Mouse (Mus musculus) intestine, embryonic 15.5 days (tissue): Measurements from ENCODE around the gene Btbd9. TPM values are rescaled to one million over a fixed set of nuclear protein-coding genes. Genes with fewer than 3 reads are reported as not detected.

Experiments
- ATAC-seq: fragments of 200-750 bp; cut with Nextera tagmentation; 2 replicates; pipeline ENCODE4 v1.8.0; 2017; ENCODE audit warnings: moderate TSS enrichment, moderate library complexity
- H3K27ac ChIP-seq: fragments of 300-500 bp; sonication (generic); 2 replicates; pipeline ENCODE4 v1.5.1; 2015; ENCODE audit warnings: mild to moderate bottlenecking, inconsistent platforms
- H3K27me3 ChIP-seq: fragments of 300-500 bp; sonication (generic); replicated peaks from 2 replicates; pipeline ENCODE4 v1.6.1; 2015; ENCODE audit warnings: inconsistent platforms
- H3K36me3 ChIP-seq: fragments of 300-500 bp; sonication (generic); 2 replicates; pipeline ENCODE4 v1.6.1; 2015; ENCODE audit warnings: inconsistent platforms
- H3K4me1 ChIP-seq: fragments of 300-500 bp; sonication (generic); replicated peaks from 2 replicates; pipeline ENCODE4 v1.6.1; 2015; ENCODE audit warnings: inconsistent platforms
- H3K4me2 ChIP-seq: fragments of 300-500 bp; sonication (generic); replicated peaks from 2 replicates; pipeline ENCODE4 v1.6.1; 2015; ENCODE audit warnings: mild to moderate bottlenecking, inconsistent platforms
- H3K4me3 ChIP-seq: fragments of 300-500 bp; sonication (generic); replicated peaks from 2 replicates; pipeline ENCODE4 v1.5.1; 2015; ENCODE audit warnings: inconsistent platforms
- H3K9ac ChIP-seq: fragments of 300-500 bp; sonication (generic); 2 replicates; pipeline ENCODE4 v1.6.1; 2015; ENCODE audit warnings: inconsistent platforms
- H3K9me3 ChIP-seq: fragments of 300-500 bp; sonication (generic); 2 replicates; pipeline ENCODE4 v1.6.1; 2016; ENCODE audit warnings: inconsistent platforms
- WGBS: fragments of 180-500 bp; shearing (Covaris S2); methylation state at CpG from one replicate; pipeline ENCODE4 v1.1.7; 2015; 5-methylcytosine and 5-hydroxymethylcytosine counted together
- polyA plus RNA-seq: library from polyadenylated mRNA; unstranded; fragments of >200 nt; fragmentation: Nextera tagmentation; extraction: Ambion mirVana; gene quantifications from 2 replicates; pipeline ENCODE4 v1.2.1, GENCODE M21; 2015

The Btbd9 gene
- polyA plus RNA-seq, 1 experiment from 2014 or later = 52.8 TPM

- peaks cover 26% of the 10 kb centered on the region for H3K4me1 ChIP-seq
- ATAC-seq = peak; percentile 52; the same call in 1 of the 2 replicates
- no peak overlapping the region for H3K4me2 ChIP-seq
- 52% methylated on average over 10 of the region's 10 CpGs for WGBS
- H3K27ac ChIP-seq = peak overlapping the region; percentile 61; the same call in 1 of the 2 replicates
- no peak overlapping the region for H3K9ac ChIP-seq
- H3K36me3 ChIP-seq = no peaks in the 10 kb centered on the region
- no peaks in the 10 kb centered on the region for H3K9me3 ChIP-seq
- H3K27me3 ChIP-seq = no peaks in the 10 kb centered on the region
- no peak overlapping the region for H3K4me3 ChIP-seq
Measured at GRCm38 (mm10) chr17:30245308-30245706, 331.0 kb downstream of the Btbd9 start.

- peak; percentile 77 for ATAC-seq
- 50% methylated on average over 14 of the region's 14 CpGs for WGBS
- Histone ChIP-seq H3K4me3 (no peak overlapping the region), H3K4me2 (no peak overlapping the region), H3K4me1 (peaks cover 26% of the 10 kb centered on the region), H3K27ac (no peak overlapping the region; the same call in 1 of the 2 replicates), H3K36me3 (no peaks in the 10 kb centered on the region), H3K27me3 (no peaks in the 10 kb centered on the region), H3K9me3 (no peaks in the 10 kb centered on the region), H3K9ac (no peak overlapping the region)
Measured at GRCm38 (mm10) chr17:30244651-30245307, 331.5 kb downstream of the Btbd9 start.

- peak; percentile 46 for ATAC-seq
- Histone ChIP-seq H3K4me3 (no peak overlapping the region), H3K4me2 (no peak overlapping the region), H3K27ac (no peak overlapping the region), H3K4me1 (peaks cover 26% of the 10 kb centered on the region), H3K9ac (no peak overlapping the region), H3K27me3 (no peaks in the 10 kb centered on the region), H3K9me3 (no peaks in the 10 kb centered on the region), H3K36me3 (no peaks in the 10 kb centered on the region)
- 53% methylated on average over 7 of the region's 7 CpGs for WGBS
Measured at GRCm38 (mm10) chr17:30243540-30243939, 332.7 kb downstream of the Btbd9 start.

GRCm38 (mm10) chr17:30242647-30243046 is 333.6 kb downstream of the Btbd9 start:
- H3K9ac ChIP-seq = no peak overlapping the region
- no peaks in the 10 kb centered on the region for H3K9me3 ChIP-seq
- no peaks in the 10 kb centered on the region for H3K36me3 ChIP-seq
- no peak overlapping the region for H3K27ac ChIP-seq
- no peak overlapping the region for H3K4me3 ChIP-seq
- ATAC-seq = no peak
- 88% methylated on average over 4 of the region's 4 CpGs for WGBS
- H3K27me3 ChIP-seq = no peaks in the 10 kb centered on the region
- H3K4me1 ChIP-seq = peaks cover 26% of the 10 kb centered on the region
- no peak overlapping the region for H3K4me2 ChIP-seq

- no peaks in the 10 kb centered on the region for H3K27me3 ChIP-seq
- no peaks in the 10 kb centered on the region for H3K36me3 ChIP-seq
- no peaks in the 10 kb centered on the region for H3K9me3 ChIP-seq
- no peak overlapping the region for H3K27ac ChIP-seq
- ATAC-seq = no peak
- WGBS = 73% methylated on average over 17 of the region's 17 CpGs
- no peak overlapping the region for H3K4me3 ChIP-seq
- no peak overlapping the region for H3K4me2 ChIP-seq
- H3K4me1 ChIP-seq = peaks cover 26% of the 10 kb centered on the region
- no peak overlapping the region for H3K9ac ChIP-seq
Measured at GRCm38 (mm10) chr17:30241720-30242322, 334.5 kb downstream of the Btbd9 start.

- no peak for ATAC-seq
- H3K4me2 ChIP-seq = no peak overlapping the region
- H3K27me3 ChIP-seq = no peaks in the 10 kb centered on the region
- H3K4me1 ChIP-seq = peaks cover 24% of the 10 kb centered on the region
- WGBS = 84% methylated on average over 6 of the region's 6 CpGs
- no peaks in the 10 kb centered on the region for H3K36me3 ChIP-seq
- H3K27ac ChIP-seq = no peak overlapping the region
- no peak overlapping the region for H3K4me3 ChIP-seq
- no peaks in the 10 kb centered on the region for H3K9me3 ChIP-seq
- no peak overlapping the region for H3K9ac ChIP-seq
Measured at GRCm38 (mm10) chr17:30241061-30241460, 335.2 kb downstream of the Btbd9 start.

GRCm38 (mm10) chr17:30240659-30241058 is 335.6 kb downstream of the Btbd9 start:
- Histone ChIP-seq H3K9ac (no peak overlapping the region), H3K4me2 (no peak overlapping the region), H3K9me3 (no peaks in the 10 kb centered on the region), H3K4me1 (peaks cover 20% of the 10 kb centered on the region), H3K27ac (no peak overlapping the region), H3K36me3 (no peaks in the 10 kb centered on the region), H3K27me3 (no peaks in the 10 kb centered on the region), H3K4me3 (no peak overlapping the region)
- 74% methylated on average over 4 of the region's 4 CpGs for WGBS
- ATAC-seq = no peak

GRCm38 (mm10) chr17:30239458-30239857 is 336.8 kb downstream of the Btbd9 start:
- Histone ChIP-seq H3K27ac (no peak overlapping the region), H3K4me3 (no peak overlapping the region), H3K4me2 (no peak overlapping the region), H3K9ac (no peak overlapping the region), H3K9me3 (no peaks in the 10 kb centered on the region), H3K36me3 (no peaks in the 10 kb centered on the region), H3K27me3 (no peaks in the 10 kb centered on the region), H3K4me1 (peaks cover 15% of the 10 kb centered on the region)
- 69% methylated on average over 5 of the region's 5 CpGs for WGBS
- no peak for ATAC-seq

- Histone ChIP-seq H3K27me3 (no peaks in the 10 kb centered on the region), H3K4me3 (no peak overlapping the region), H3K9me3 (no peaks in the 10 kb centered on the region), H3K27ac (no peak overlapping the region), H3K9ac (no peak overlapping the region), H3K36me3 (no peaks in the 10 kb centered on the region), H3K4me1 (peaks cover 4% of the 10 kb centered on the region; the same call in 1 of the 2 replicates), H3K4me2 (no peak overlapping the region)
- ATAC-seq = no peak
- WGBS = 87% methylated on average over 7 of the region's 7 CpGs
Measured at GRCm38 (mm10) chr17:30237600-30237999, 338.7 kb downstream of the Btbd9 start.

GRCm38 (mm10) chr17:30236611-30237010 is 339.7 kb downstream of the Btbd9 start:
- no peaks in the 10 kb centered on the region for H3K9me3 ChIP-seq
- no peak overlapping the region for H3K27ac ChIP-seq
- H3K36me3 ChIP-seq = no peaks in the 10 kb centered on the region
- no peak overlapping the region for H3K4me3 ChIP-seq
- ATAC-seq = no peak
- H3K27me3 ChIP-seq = no peaks in the 10 kb centered on the region
- 72% methylated on average over 6 of the region's 6 CpGs for WGBS
- H3K4me1 ChIP-seq = peaks cover 4% of the 10 kb centered on the region; the same call in 1 of the 2 replicates
- H3K4me2 ChIP-seq = no peak overlapping the region
- no peak overlapping the region for H3K9ac ChIP-seq

GRCm38 (mm10) chr17:30235380-30235779 is 340.9 kb downstream of the Btbd9 start:
- Histone ChIP-seq H3K36me3 (no peaks in the 10 kb centered on the region), H3K27ac (no peak overlapping the region), H3K27me3 (no peaks in the 10 kb centered on the region), H3K4me2 (no peak overlapping the region), H3K9me3 (no peaks in the 10 kb centered on the region), H3K9ac (no peak overlapping the region), H3K4me3 (no peak overlapping the region), H3K4me1 (peaks cover 15% of the 10 kb centered on the region)
- no peak for ATAC-seq
- WGBS = 49% methylated on average over 4 of the region's 4 CpGs

- Histone ChIP-seq H3K9ac (no peak overlapping the region), H3K4me2 (no peak overlapping the region), H3K27ac (no peak overlapping the region), H3K36me3 (no peaks in the 10 kb centered on the region), H3K9me3 (no peaks in the 10 kb centered on the region), H3K4me1 (peaks cover 22% of the 10 kb centered on the region), H3K27me3 (no peaks in the 10 kb centered on the region), H3K4me3 (no peak overlapping the region)
- ATAC-seq = no peak
- 54% methylated on average over 4 of the region's 4 CpGs for WGBS
Measured at GRCm38 (mm10) chr17:30232698-30233097, 343.6 kb downstream of the Btbd9 start.

GRCm38 (mm10) chr17:30231483-30231882 is 344.8 kb downstream of the Btbd9 start:
- Histone ChIP-seq H3K4me1 (peaks cover 22% of the 10 kb centered on the region), H3K4me3 (no peak overlapping the region), H3K9ac (no peak overlapping the region), H3K27ac (no peak overlapping the region), H3K4me2 (no peak overlapping the region), H3K9me3 (no peaks in the 10 kb centered on the region), H3K27me3 (no peaks in the 10 kb centered on the region), H3K36me3 (no peaks in the 10 kb centered on the region)
- WGBS = 80% methylated on average over 1 of the region's 1 CpGs
- no peak for ATAC-seq
